Mouse (Mus musculus): ENCODE measurements at regions not wholly inside any gene's neighbourhood (a gene's known extent, or its start where the extent isn't known, plus 50 kb on each side); places are given as distances from the start of the nearest gene placed in this dataset.

GRCm38 (mm10) chr4:64645141-64645540, 478.8 kb upstream of the Pappa start:
- TF ChIP-seq CTCF (IDR thresholded peaks at IDR 0.05; ENCODE audit: low read depth) (no peak), EP300 (IDR thresholded peaks at IDR 0.05; ENCODE audit: low read depth) (no peak)
